In genomic region chr2:28524406-28524805, GRCm38 (mm10) we compare ENCODE assay signal across 9 mouse cellular contexts. TPM values are rescaled to one million over a fixed set of nuclear protein-coding genes. Genes with fewer than 3 reads are reported as not detected.
DNase-seq lines count a peak whose midpoint lies in the region; ATAC-seq and TF ChIP-seq lines count a peak whose summit lies in the region.
"Had no signal": no experiment of that assay in that cellular context is flagged by ENCODE, and none has a peak within 500 bp of the region (broad histone marks: within the 10 kb centered on the region; RNA-seq: fewer than 3 reads in every experiment).

No protein-coding gene starts in this region.

- no peak for TF ChIP-seq CTCF in heart, postnatal 0 days (IDR thresholded peaks at IDR 0.05; ENCODE audit: low read depth)

- no peaks in the 10 kb centered on the region for H3K36me3 ChIP-seq in heart, postnatal 0 days (replicated peaks; ENCODE audit: control insufficient read depth, insufficient read depth, low read length)
- peaks cover 9% of the 10 kb centered on the region; the same call in 1 of the 2 replicates for H3K36me3 ChIP-seq in embryonic facial prominence, embryonic 10.5 days (replicated peaks)
- no peaks in the 10 kb centered on the region for H3K36me3 ChIP-seq in midbrain, embryonic 12.5 days

- H3K4me1 ChIP-seq in heart, postnatal 0 days (ENCODE audit: control insufficient read depth, insufficient read depth) = peaks cover 14% of the 10 kb centered on the region
- peaks cover 73% of the 10 kb centered on the region for H3K4me1 ChIP-seq in embryonic facial prominence, embryonic 10.5 days
- peaks cover 63% of the 10 kb centered on the region for H3K4me1 ChIP-seq in midbrain, embryonic 12.5 days

- intact Hi-C loops in heart, postnatal 36 days (cut with DNase I) = no loop called here

- 84% methylated on average over 10 of the region's 10 CpGs for WGBS in heart, postnatal 0 days
- 77% methylated on average over 10 of the region's 10 CpGs for WGBS in embryonic facial prominence, embryonic 10.5 days
- 80% methylated on average over 10 of the region's 10 CpGs for WGBS in midbrain, embryonic 12.5 days

- no peaks in the 10 kb centered on the region for H3K27me3 ChIP-seq in heart, postnatal 0 days (ENCODE audit: control insufficient read depth, insufficient read depth, low read length)
- H3K27me3 ChIP-seq in embryonic facial prominence, embryonic 10.5 days (replicated peaks; ENCODE audit: low read depth, poor library complexity, severe bottlenecking) = no peaks in the 10 kb centered on the region
- no peaks in the 10 kb centered on the region for H3K27me3 ChIP-seq in midbrain, embryonic 12.5 days

- ATAC-seq in heart, postnatal 0 days (ENCODE audit: insufficient read depth, low read depth) = no peak
- no peak for ATAC-seq in midbrain, embryonic 12.5 days (ENCODE audit: low FRiP score, low read depth)

- H3K4me2 ChIP-seq in heart, postnatal 0 days (ENCODE audit: low read depth, low read length) = no peak overlapping the region
- H3K4me2 ChIP-seq in midbrain, embryonic 12.5 days (replicated peaks) = no peak overlapping the region

- TF ChIP-seq EP300 in heart, postnatal 0 days (IDR thresholded peaks at IDR 0.05; ENCODE audit: low read depth) = no peak

- H3K4me3 ChIP-seq in heart, postnatal 0 days (ENCODE audit: low read depth, low read length) = no peak overlapping the region
- H3K4me3 ChIP-seq in embryonic facial prominence, embryonic 10.5 days = no peak overlapping the region
- no peak overlapping the region for H3K4me3 ChIP-seq in midbrain, embryonic 12.5 days

- no peaks in the 10 kb centered on the region for H3K9me3 ChIP-seq in heart, postnatal 0 days (replicated peaks; ENCODE audit: control insufficient read depth, low read length)
- H3K9me3 ChIP-seq in embryonic facial prominence, embryonic 10.5 days = no peaks in the 10 kb centered on the region
- H3K9me3 ChIP-seq in midbrain, embryonic 12.5 days = no peaks in the 10 kb centered on the region

- no peak overlapping the region for H3K9ac ChIP-seq in heart, postnatal 0 days (replicated peaks; ENCODE audit: low read depth, low read length)
- peak overlapping the region; percentile 28; the same call in 1 of the 2 replicates for H3K9ac ChIP-seq in midbrain, embryonic 12.5 days (replicated peaks)

- peak overlapping the region; percentile 74 for H3K27ac ChIP-seq in heart, postnatal 0 days (ENCODE audit: low read depth)
- H3K27ac ChIP-seq in embryonic facial prominence, embryonic 10.5 days (replicated peaks) = 0 out of 2 replicates have a peak overlapping the region, but pooled peaks have one; percentile 24
- H3K27ac ChIP-seq in midbrain, embryonic 12.5 days (replicated peaks) = peak overlapping the region; percentile 90

- DNase-seq in heart, postnatal 0 days (ENCODE audit: low spot score) = no peak
- DNase-seq in heart, postnatal 36 days = no peak
- DNase-seq in NIH3T3 (ENCODE audit: low read depth) = peak; percentile 41
- no peak for DNase-seq in embryonic facial prominence, embryonic 10.5 days (ENCODE audit: low spot score)
- no peak for DNase-seq in lung, adult 18-20 months
- no peak for DNase-seq in thymus, postnatal 14 days
- no peak for DNase-seq in yolk sac, embryonic 10.5 days (ENCODE audit: low spot score)

RNA-seq across cellular contexts. Expression of gene Ralgds, which starts 11.5 kb away (rescaled TPM):
- 34.9 and 35.7 TPM in 2 replicates for total RNA-seq in heart, postnatal 0 days (2014; rRNA removed; ENCODE audit: low replicate concordance)
- polyA plus RNA-seq in heart, postnatal 0 days (2015; fragmentation: Nextera tagmentation; extraction: Ambion mirVana) = 12.2 and 13.1 TPM in 2 replicates
- 10 to 100 TPM; 13.3 to 13.6 TPM for total RNA-seq in heart, postnatal 36 days (2021)
- 36.7 and 44.2 TPM in 2 replicates for polyA plus RNA-seq in embryonic facial prominence, embryonic 10.5 days (2016; fragmentation: Nextera tagmentation; extraction: Ambion mirVana)
- 87.6 and 93.5 TPM in 2 replicates for polyA plus RNA-seq in midbrain, embryonic 12.5 days (2016; fragmentation: Nextera tagmentation; extraction: Ambion mirVana)

RNA-seq across cellular contexts. Expression of gene Gm10134, which starts 18.5 kb away (rescaled TPM):
- not detected in 2 replicates for total RNA-seq in heart, postnatal 0 days (2014; rRNA removed; ENCODE audit: low replicate concordance)
- 0.49 TPM in 1 of 2 replicates, not detected in the other for polyA plus RNA-seq in heart, postnatal 0 days (2015; fragmentation: Nextera tagmentation; extraction: Ambion mirVana)
- total RNA-seq in heart, postnatal 36 days (2021) = 1 to 10 TPM in 1 of 2 experiments, under 1 TPM in 1; 0.84 to 1.3 TPM
- polyA plus RNA-seq in embryonic facial prominence, embryonic 10.5 days (2016; fragmentation: Nextera tagmentation; extraction: Ambion mirVana) = not detected in 2 replicates
- polyA plus RNA-seq in midbrain, embryonic 12.5 days (2016; fragmentation: Nextera tagmentation; extraction: Ambion mirVana) = 1.5 TPM in 1 of 2 replicates, not detected in the other
- total RNA-seq: left cerebral cortex, postnatal 4 days had no signal

RNA-seq across cellular contexts. Expression of gene Gbgt1, which starts 27.7 kb away (rescaled TPM):
- 0.15 and 0.42 TPM in 2 replicates for total RNA-seq in heart, postnatal 0 days (2014; rRNA removed; ENCODE audit: low replicate concordance)
- polyA plus RNA-seq in heart, postnatal 0 days (2015; fragmentation: Nextera tagmentation; extraction: Ambion mirVana) = 0.11 TPM in 1 of 2 replicates, not detected in the other
- 1 to 10 TPM; 2.6 to 3.7 TPM for total RNA-seq in heart, postnatal 36 days (2021)
- 0.22 TPM in 1 of 2 replicates, not detected in the other for polyA plus RNA-seq in embryonic facial prominence, embryonic 10.5 days (2016; fragmentation: Nextera tagmentation; extraction: Ambion mirVana)
- polyA plus RNA-seq in midbrain, embryonic 12.5 days (2016; fragmentation: Nextera tagmentation; extraction: Ambion mirVana) = 1.0 and 1.2 TPM in 2 replicates

RNA-seq across cellular contexts. Expression of gene Cel, which starts 38.8 kb away (rescaled TPM):
- total RNA-seq in heart, postnatal 0 days (2014; rRNA removed; ENCODE audit: low replicate concordance) = not detected in 2 replicates
- not detected in 2 replicates for polyA plus RNA-seq in heart, postnatal 0 days (2015; fragmentation: Nextera tagmentation; extraction: Ambion mirVana)
- total RNA-seq in heart, postnatal 36 days (2021) = not detected
- polyA plus RNA-seq in embryonic facial prominence, embryonic 10.5 days (2016; fragmentation: Nextera tagmentation; extraction: Ambion mirVana) = not detected in 2 replicates
- not detected in 2 replicates for polyA plus RNA-seq in midbrain, embryonic 12.5 days (2016; fragmentation: Nextera tagmentation; extraction: Ambion mirVana)
- total RNA-seq: left cerebral cortex, postnatal 4 days had no signal

RNA-seq across cellular contexts. Expression of gene Mrps2, which starts 56.5 kb away (rescaled TPM):
- 29.8 and 37.1 TPM in 2 replicates for total RNA-seq in heart, postnatal 0 days (2014; rRNA removed; ENCODE audit: low replicate concordance)
- polyA plus RNA-seq in heart, postnatal 0 days (2015; fragmentation: Nextera tagmentation; extraction: Ambion mirVana) = 40.9 and 45.0 TPM in 2 replicates
- 10 to 100 TPM; 38.2 to 41.8 TPM for total RNA-seq in heart, postnatal 36 days (2021)
- polyA plus RNA-seq in embryonic facial prominence, embryonic 10.5 days (2016; fragmentation: Nextera tagmentation; extraction: Ambion mirVana) = 68.5 and 71.9 TPM in 2 replicates
- 53.3 and 54.5 TPM in 2 replicates for polyA plus RNA-seq in midbrain, embryonic 12.5 days (2016; fragmentation: Nextera tagmentation; extraction: Ambion mirVana)

Comparison
In these comparisons a context has a peak if more than half of its experiments do, and no peak if none do; other contexts are left out.
1. H3K27ac ChIP-seq: peak in every context shown above with its lines; median percentile 90 in midbrain, embryonic 12.5 days; 74 in heart, postnatal 0 days; 24 in embryonic facial prominence, embryonic 10.5 days.